Mouse (Mus musculus) layer of hippocampus, postnatal 25 days (tissue): Measurements from ENCODE around the gene Glis3. TPM values are rescaled to one million over a fixed set of nuclear protein-coding genes. Genes with fewer than 3 reads are reported as not detected.
A peak's percentile ranks its signal among the peaks of the same experiment; 100 is the strongest.

Experiments used
- DNase-seq, 2 experiments: peaks; one replicate each; pipeline ENCODE4 v3.0.0; 2022; ENCODE audit warnings: mixed read lengths in 2 of 2, low spot score in 1 of 2; ENCODE audit errors: extremely low spot score in 1 of 2
- total RNA-seq, 2 experiments: library from RNA; stranded (reverse); gene quantifications; 2 replicates each; pipeline ENCODE4 v1.2.3; 2021

Gene Glis3
- total RNA-seq: 10 to 100 TPM; 17.9 to 18.9 TPM

- peak in 1 of 2 experiments; percentile 27 for DNase-seq
These were observed at the start of gene Glis3 for GRCm38 (mm10) chr19:28679776-28680391. Glis3 (minus strand) TSS chr19:28680077.

GRCm38 (mm10) chr19:28726161-28726880, 46.4 kb upstream of the Glis3 start:
- DNase-seq: peak; percentile 56 to 77

- DNase-seq: no peak
These were observed 44.8 kb upstream of the Glis3 start for GRCm38 (mm10) chr19:28724641-28725040.

- DNase-seq: no peak
These were observed 42.7 kb upstream of the Glis3 start for GRCm38 (mm10) chr19:28722626-28723025.

- DNase-seq: no peak
These were observed 42.0 kb upstream of the Glis3 start for GRCm38 (mm10) chr19:28721834-28722233.

- DNase-seq: no peak
These were observed 40.1 kb upstream of the Glis3 start for GRCm38 (mm10) chr19:28720016-28720415.

GRCm38 (mm10) chr19:28714674-28715073, 34.8 kb upstream of the Glis3 start:
- DNase-seq: no peak

GRCm38 (mm10) chr19:28697718-28698117, 17.8 kb upstream of the Glis3 start:
- DNase-seq: no peak

- DNase-seq: no peak
These were observed 6.5 kb upstream of the Glis3 start for GRCm38 (mm10) chr19:28686398-28686797.

GRCm38 (mm10) chr19:28685484-28685883, 5.6 kb upstream of the Glis3 start:
- DNase-seq: no peak

- no peak for DNase-seq
These were observed 4.5 kb upstream of the Glis3 start for GRCm38 (mm10) chr19:28684347-28684746.

- no peak for DNase-seq
These were observed 3.5 kb upstream of the Glis3 start for GRCm38 (mm10) chr19:28683346-28683745.

- no peak for DNase-seq
These were observed 544 bp downstream of the Glis3 start for GRCm38 (mm10) chr19:28679291-28679775.

GRCm38 (mm10) chr19:28678646-28679270, 1.1 kb downstream of the Glis3 start:
- DNase-seq: no peak

GRCm38 (mm10) chr19:28677728-28678438, 2.0 kb downstream of the Glis3 start:
- DNase-seq: no peak

- DNase-seq: no peak
These were observed 2.7 kb downstream of the Glis3 start for GRCm38 (mm10) chr19:28677045-28677727.

GRCm38 (mm10) chr19:28663781-28664180, 16.1 kb downstream of the Glis3 start:
- DNase-seq: no peak

GRCm38 (mm10) chr19:28663148-28663547, 16.7 kb downstream of the Glis3 start:
- no peak for DNase-seq

- DNase-seq: no peak
These were observed 17.4 kb downstream of the Glis3 start for GRCm38 (mm10) chr19:28662474-28662873.

GRCm38 (mm10) chr19:28660912-28661311, 19.0 kb downstream of the Glis3 start:
- no peak for DNase-seq
